In genomic region chr12:83602285-83602684, GRCm38 (mm10) we compare ENCODE assay signal across 23 mouse cellular contexts. TPM values are rescaled to one million over a fixed set of nuclear protein-coding genes. Genes with fewer than 3 reads are reported as not detected.
DNase-seq lines count a peak whose midpoint lies in the region; ATAC-seq and TF ChIP-seq lines count a peak whose summit lies in the region.
"Had no signal": no experiment of that assay in that cellular context is flagged by ENCODE, and none has a peak within 500 bp of the region (broad histone marks: within the 10 kb centered on the region; RNA-seq: fewer than 3 reads in every experiment).

No protein-coding gene starts in this region.

- no peak for TF ChIP-seq EP300 in stomach, postnatal 0 days (optimal IDR thresholded peaks at IDR 0.05)

- H3K27ac ChIP-seq in liver, embryonic 11.5 days (ENCODE audit: low read depth, low read length) = no peak overlapping the region
- no peak overlapping the region for H3K27ac ChIP-seq in liver, embryonic 13.5 days
- H3K27ac ChIP-seq in liver, embryonic 16.5 days (ENCODE audit: low read length) = no peak overlapping the region
- no peak overlapping the region for H3K27ac ChIP-seq in stomach, postnatal 0 days (replicated peaks)
- H3K27ac ChIP-seq: embryonic facial prominence, embryonic 13.5 days; embryonic facial prominence, embryonic 15.5 days; forebrain, embryonic 10.5 days; forebrain, embryonic 12.5 days had no signal

- peak; percentile 58 for ATAC-seq in liver, embryonic 11.5 days (replicated peaks; ENCODE audit: low FRiP score)
- ATAC-seq in liver, embryonic 13.5 days (ENCODE audit: low read depth) = peak; percentile 54
- 0 out of 2 replicates have a peak, but pooled peaks have one; percentile 41 for ATAC-seq in liver, embryonic 16.5 days (ENCODE audit: low read depth)
- ATAC-seq in stomach, postnatal 0 days (ENCODE audit: low FRiP score, low TSS enrichment) = no peak
- ATAC-seq: forebrain, embryonic 14.5 days had no signal

- no peak overlapping the region for H3K4me3 ChIP-seq in liver, embryonic 11.5 days (ENCODE audit: low read depth, low read length)
- no peak overlapping the region for H3K4me3 ChIP-seq in liver, embryonic 13.5 days (replicated peaks)
- no peak overlapping the region for H3K4me3 ChIP-seq in liver, embryonic 16.5 days (ENCODE audit: low read depth, low read length)
- no peak overlapping the region for H3K4me3 ChIP-seq in stomach, postnatal 0 days (ENCODE audit: low read depth, low read length)
- H3K4me3 ChIP-seq: embryonic facial prominence, embryonic 13.5 days; embryonic facial prominence, embryonic 15.5 days; erythroblast, embryonic 14.5 days; forebrain, embryonic 10.5 days; forebrain, embryonic 12.5 days had no signal

- H3K9ac ChIP-seq in liver, embryonic 11.5 days (ENCODE audit: low read depth, low read length) = no peak overlapping the region
- H3K9ac ChIP-seq in liver, embryonic 13.5 days = no peak overlapping the region
- no peak overlapping the region for H3K9ac ChIP-seq in liver, embryonic 16.5 days (ENCODE audit: low read depth, low read length)
- H3K9ac ChIP-seq in stomach, postnatal 0 days (ENCODE audit: low read length) = no peak overlapping the region
- H3K9ac ChIP-seq: embryonic facial prominence, embryonic 13.5 days; embryonic facial prominence, embryonic 15.5 days; forebrain, embryonic 12.5 days had no signal

- no peak for TF ChIP-seq CTCF in stomach, postnatal 0 days (IDR thresholded peaks at IDR 0.05; ENCODE audit: low read depth)

- H3K9me3 ChIP-seq in liver, embryonic 11.5 days (ENCODE audit: control insufficient read depth, low read length) = no peaks in the 10 kb centered on the region
- H3K9me3 ChIP-seq in liver, embryonic 13.5 days (replicated peaks) = no peaks in the 10 kb centered on the region
- no peaks in the 10 kb centered on the region for H3K9me3 ChIP-seq in liver, embryonic 16.5 days (replicated peaks; ENCODE audit: control insufficient read depth, low read length)
- H3K9me3 ChIP-seq in stomach, postnatal 0 days (ENCODE audit: control insufficient read depth, low read length) = no peaks in the 10 kb centered on the region
- H3K9me3 ChIP-seq: embryonic facial prominence, embryonic 13.5 days; embryonic facial prominence, embryonic 15.5 days; forebrain, embryonic 10.5 days; forebrain, embryonic 12.5 days had no signal

- no peaks in the 10 kb centered on the region for H3K27me3 ChIP-seq in liver, embryonic 11.5 days (replicated peaks; ENCODE audit: control insufficient read depth, insufficient read depth, low read length)
- no peaks in the 10 kb centered on the region for H3K27me3 ChIP-seq in liver, embryonic 13.5 days
- no peaks in the 10 kb centered on the region for H3K27me3 ChIP-seq in liver, embryonic 16.5 days (ENCODE audit: control insufficient read depth, insufficient read depth, low read depth, low read length)
- H3K27me3 ChIP-seq in stomach, postnatal 0 days (ENCODE audit: control insufficient read depth, insufficient read depth, low read length) = no peaks in the 10 kb centered on the region
- H3K27me3 ChIP-seq: embryonic facial prominence, embryonic 13.5 days; embryonic facial prominence, embryonic 15.5 days; forebrain, embryonic 12.5 days had no signal

- peaks cover 4% of the 10 kb centered on the region for H3K4me1 ChIP-seq in liver, embryonic 11.5 days (replicated peaks; ENCODE audit: control insufficient read depth, insufficient read depth, low read length)
- peaks cover 23% of the 10 kb centered on the region for H3K4me1 ChIP-seq in liver, embryonic 13.5 days (replicated peaks)
- no peaks in the 10 kb centered on the region for H3K4me1 ChIP-seq in liver, embryonic 16.5 days (ENCODE audit: control insufficient read depth, low read depth, low read length)
- no peaks in the 10 kb centered on the region for H3K4me1 ChIP-seq in stomach, postnatal 0 days (replicated peaks; ENCODE audit: control insufficient read depth, insufficient read depth)
- H3K4me1 ChIP-seq: embryonic facial prominence, embryonic 13.5 days; embryonic facial prominence, embryonic 15.5 days; forebrain, embryonic 10.5 days; forebrain, embryonic 12.5 days had no signal

- no peaks in the 10 kb centered on the region for H3K36me3 ChIP-seq in liver, embryonic 11.5 days (ENCODE audit: control insufficient read depth, insufficient read depth, low read length)
- H3K36me3 ChIP-seq in liver, embryonic 13.5 days = no peaks in the 10 kb centered on the region
- no peaks in the 10 kb centered on the region for H3K36me3 ChIP-seq in liver, embryonic 16.5 days (ENCODE audit: control insufficient read depth, insufficient read depth)
- no peaks in the 10 kb centered on the region for H3K36me3 ChIP-seq in stomach, postnatal 0 days (ENCODE audit: control insufficient read depth, insufficient read depth, low read length)
- H3K36me3 ChIP-seq: embryonic facial prominence, embryonic 13.5 days; embryonic facial prominence, embryonic 15.5 days; forebrain, embryonic 10.5 days; forebrain, embryonic 12.5 days had no signal

- no peak for DNase-seq in liver, embryonic 11.5 days (ENCODE audit: low spot score)
- DNase-seq in liver = no peak
- DNase-seq in liver, embryonic 13.5 days = no peak
- DNase-seq in stomach, postnatal 0 days (ENCODE audit: low spot score) = no peak
- no peak for DNase-seq in thymus, adult 18-20 months
- DNase-seq in thymus, postnatal 4 days = no peak
- DNase-seq: adrenal gland, adult 2 months; adrenal gland, postnatal 10 days; adrenal gland, postnatal 25 days; cerebellum, adult 11 months; cerebellum, adult 18-20 months; cerebellum, adult 8-10 months; cerebellum, adult 9-11 months; cerebellum, postnatal 14 days; cerebellum, postnatal 36 days; embryo, embryonic 11 days had no signal

- H3K4me2 ChIP-seq in liver, embryonic 11.5 days = no peak overlapping the region
- no peak overlapping the region for H3K4me2 ChIP-seq in liver, embryonic 13.5 days
- H3K4me2 ChIP-seq in liver, embryonic 16.5 days (ENCODE audit: low read depth, low read length) = no peak overlapping the region
- no peak overlapping the region for H3K4me2 ChIP-seq in stomach, postnatal 0 days (replicated peaks; ENCODE audit: low read depth)
- H3K4me2 ChIP-seq: embryonic facial prominence, embryonic 13.5 days; embryonic facial prominence, embryonic 15.5 days; forebrain, embryonic 12.5 days had no signal

- WGBS in liver, embryonic 11.5 days = 74% methylated on average over 5 of the region's 5 CpGs
- 56% methylated on average over 5 of the region's 5 CpGs for WGBS in liver, embryonic 13.5 days (ENCODE audit: insufficient replicate concordance)
- WGBS in liver, embryonic 16.5 days (ENCODE audit: insufficient replicate concordance) = 66% methylated on average over 5 of the region's 5 CpGs
- WGBS in stomach, postnatal 0 days = 84% methylated on average over 5 of the region's 5 CpGs

RNA-seq across cellular contexts. Expression of gene Zfyve1, which starts 5.3 kb away (rescaled TPM):
- 9.4 and 10.7 TPM in 2 replicates for polyA plus RNA-seq in liver, embryonic 11.5 days (2014; fragmentation: Nextera tagmentation; extraction: Ambion mirVana)
- polyA plus RNA-seq in liver, embryonic 13.5 days (2015; fragmentation: Nextera tagmentation; extraction: Ambion mirVana) = 5.0 and 5.9 TPM in 2 replicates
- polyA plus RNA-seq in liver, embryonic 16.5 days (2015; fragmentation: Nextera tagmentation; extraction: Ambion mirVana) = 9.4 and 9.9 TPM in 2 replicates
- 7.6 and 8.2 TPM in 2 replicates for polyA plus RNA-seq in stomach, postnatal 0 days (2015; fragmentation: Nextera tagmentation; extraction: Ambion mirVana)

RNA-seq across cellular contexts. Expression of gene Rbm25, which starts 28.8 kb away (rescaled TPM):
- polyA plus RNA-seq in liver, embryonic 11.5 days (2014; fragmentation: Nextera tagmentation; extraction: Ambion mirVana) = 213 and 239 TPM in 2 replicates
- polyA plus RNA-seq in liver, embryonic 13.5 days (2015; fragmentation: Nextera tagmentation; extraction: Ambion mirVana) = 121 and 133 TPM in 2 replicates
- 82.1 and 83.0 TPM in 2 replicates for polyA plus RNA-seq in liver, embryonic 16.5 days (2015; fragmentation: Nextera tagmentation; extraction: Ambion mirVana)
- polyA plus RNA-seq in stomach, postnatal 0 days (2015; fragmentation: Nextera tagmentation; extraction: Ambion mirVana) = 105 and 115 TPM in 2 replicates
